Mouse (Mus musculus) heart, adult 11 months (tissue): ENCODE measurements around the gene Slc7a5.

ENCODE experiments used
- DNase-seq: peaks from one replicate; pipeline ENCODE4 v3.0.0; 2022

Slc7a5 gene

GRCm38 (mm10) chr8:121907587-121908248 lies at the start of gene Slc7a5:
Slc7a5 (minus strand) TSS chr8:121907694.
- DNase-seq = peak; percentile 100

- peak; percentile 88 for DNase-seq
These were observed 48.5 kb upstream of the Slc7a5 start for GRCm38 (mm10) chr8:121955825-121956500.

- DNase-seq = peak; percentile 90
These were observed 47.6 kb upstream of the Slc7a5 start for GRCm38 (mm10) chr8:121954981-121955555.

- no peak for DNase-seq
These were observed 46.5 kb upstream of the Slc7a5 start for GRCm38 (mm10) chr8:121953821-121954545.

GRCm38 (mm10) chr8:121952800-121953199 lies 45.3 kb upstream of the Slc7a5 start:
- peak; percentile 90 for DNase-seq

- DNase-seq = peak; percentile 88
These were observed 44.6 kb upstream of the Slc7a5 start for GRCm38 (mm10) chr8:121952122-121952521.

GRCm38 (mm10) chr8:121951656-121952009 lies 44.1 kb upstream of the Slc7a5 start:
- peak; percentile 92 for DNase-seq

GRCm38 (mm10) chr8:121950749-121951655 lies 43.5 kb upstream of the Slc7a5 start:
- peak; percentile 98 for DNase-seq

- peak; percentile 100 for DNase-seq
These were observed 42.7 kb upstream of the Slc7a5 start for GRCm38 (mm10) chr8:121949941-121950748.

GRCm38 (mm10) chr8:121949222-121949800 lies 41.8 kb upstream of the Slc7a5 start, which contains the start of gene Banp:
Banp (plus strand) TSS chr8:121949750.
- no peak for DNase-seq

- DNase-seq = peak; percentile 96
These were observed 41.0 kb upstream of the Slc7a5 start for GRCm38 (mm10) chr8:121948321-121949145.

GRCm38 (mm10) chr8:121947753-121948141 lies 40.3 kb upstream of the Slc7a5 start:
- peak; percentile 100 for DNase-seq

- peak; percentile 93 for DNase-seq
These were observed 39.7 kb upstream of the Slc7a5 start for GRCm38 (mm10) chr8:121947047-121947752.

- peak; percentile 93 for DNase-seq
These were observed 38.9 kb upstream of the Slc7a5 start for GRCm38 (mm10) chr8:121946351-121946750.

- DNase-seq = no peak
These were observed 37.3 kb upstream of the Slc7a5 start, which contains the start of gene Car5a for GRCm38 (mm10) chr8:121944831-121945230. Car5a (minus strand) TSS chr8:121944904.

GRCm38 (mm10) chr8:121943716-121944115 lies 36.2 kb upstream of the Slc7a5 start:
- no peak for DNase-seq

- peak; percentile 96 for DNase-seq
These were observed 35.6 kb upstream of the Slc7a5 start for GRCm38 (mm10) chr8:121943057-121943540.

GRCm38 (mm10) chr8:121938732-121939131 lies 31.2 kb upstream of the Slc7a5 start:
- DNase-seq = no peak

- DNase-seq = peak; percentile 94
These were observed 28.9 kb upstream of the Slc7a5 start for GRCm38 (mm10) chr8:121936391-121936790.
